Mouse (Mus musculus): ENCODE results near the gene Pkp3. TPM values are rescaled to one million over a fixed set of nuclear protein-coding genes. Genes with fewer than 3 reads are reported as not detected.
"Not testable (repeated sequence)": the region's sequence is repeated elsewhere in the genome, so short reads cannot be mapped to it uniquely, and the experiment has no call there.

The Pkp3 gene
- 14.6 and 15.2 TPM in 2 replicates for polyA plus RNA-seq (2015; fragmentation: Nextera tagmentation; extraction: Ambion mirVana)

DNA sequence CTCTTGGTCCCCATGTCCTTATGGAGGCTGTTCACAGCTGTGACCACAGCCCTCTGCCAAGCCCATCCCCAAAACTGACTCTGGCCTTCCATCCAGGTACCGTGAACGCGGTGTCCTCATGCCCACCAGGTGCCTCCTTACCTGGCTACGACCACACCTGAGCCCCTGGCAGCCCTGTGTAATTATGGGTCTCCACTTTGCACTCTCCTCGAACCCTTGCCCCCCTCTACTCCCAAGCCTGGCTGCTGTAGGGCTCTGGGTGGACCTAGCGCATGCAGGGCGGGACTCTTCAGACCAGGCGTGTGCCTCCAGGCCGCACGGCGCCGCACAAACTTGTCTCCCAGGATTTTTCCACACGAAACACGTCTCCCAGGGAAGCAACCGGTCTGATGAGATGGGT, at the start of gene Pkp3:
TSS of gene Pkp3 (plus strand) at position 378 of the 400 bp plus-strand sequence.
- Histone ChIP-seq H3K9me3 (no peaks in the 10 kb centered on the region), H3K4me1 (no peaks in the 10 kb centered on the region), H3K4me3 (no peak within 1 kb of the TSS), H3K27me3 (0 out of 2 replicates have a peak, but pooled peaks cover 3% of the 10 kb centered on the region), H3K36me3 (no peaks in the 10 kb centered on the region), H3K9ac (no peak within 1 kb of the TSS), H3K27ac (0 out of 2 replicates have a peak within 1 kb of the TSS, but pooled peaks have one; percentile 41), H3K4me2 (no peak within 1 kb of the TSS)
- ATAC-seq (ENCODE audit: borderline replicate concordance, extremely low read depth, low FRiP score, low TSS enrichment) = no peak
- 84% methylated on average over 15 of the region's 15 CpGs for WGBS

- Histone ChIP-seq H3K36me3 (no peaks in the 10 kb centered on the region), H3K9me3 (no peaks in the 10 kb centered on the region), H3K4me3 (no peak within 1 kb of the TSS), H3K27me3 (no peaks in the 10 kb centered on the region), H3K4me2 (no peak within 1 kb of the TSS), H3K9ac (no peak within 1 kb of the TSS), H3K4me1 (0 out of 2 replicates have a peak, but pooled peaks cover 4% of the 10 kb centered on the region), H3K27ac (no peak within 1 kb of the TSS)
- ATAC-seq (ENCODE audit: borderline replicate concordance, extremely low read depth, low FRiP score, low TSS enrichment) = no peak
- 85% methylated on average over 2 of the region's 2 CpGs for WGBS
Observed at GRCm38 (mm10) chr7:141028831-141029230, 49.2 kb upstream of the Pkp3 start, which contains the start of gene Gm17387. Gene Gm17387 (plus strand): TSS chr7:141029131.

DNA sequence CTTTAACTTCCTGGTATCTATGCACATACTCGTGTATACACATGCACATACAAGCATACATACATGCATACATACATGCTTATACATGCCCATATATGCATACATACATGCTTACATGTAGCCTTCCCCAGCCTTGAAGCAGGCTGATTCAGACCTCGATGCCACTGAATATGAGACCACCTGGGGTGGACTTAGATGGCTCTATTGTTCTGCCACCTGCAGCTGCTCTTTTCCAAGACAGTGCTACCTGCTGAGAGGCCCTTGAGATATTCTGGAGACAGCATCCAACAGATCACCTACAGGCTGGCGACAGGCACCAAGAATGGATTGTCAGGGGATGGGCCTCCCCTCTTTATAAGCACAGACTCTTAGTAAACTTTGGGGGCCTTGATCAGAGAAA, 47.6 kb upstream of the Pkp3 start:
- WGBS = 57% methylated on average over 3 of the region's 3 CpGs
- Histone ChIP-seq H3K9me3 (no peaks in the 10 kb centered on the region), H3K4me2 (no peak overlapping the region), H3K4me1 (no peaks in the 10 kb centered on the region), H3K36me3 (no peaks in the 10 kb centered on the region), H3K27me3 (no peaks in the 10 kb centered on the region), H3K9ac (no peak overlapping the region), H3K4me3 (no peak overlapping the region), H3K27ac (no peak overlapping the region)
- ATAC-seq (ENCODE audit: borderline replicate concordance, extremely low read depth, low FRiP score, low TSS enrichment) = no peak

- no peak overlapping the region for H3K27ac ChIP-seq
Observed at GRCm38 (mm10) chr7:141032458-141033167, 45.4 kb upstream of the Pkp3 start.

GRCm38 (mm10) chr7:141036624-141037023, 41.4 kb upstream of the Pkp3 start:
- not testable (repeated sequence) for ATAC-seq (ENCODE audit: borderline replicate concordance, extremely low read depth, low FRiP score, low TSS enrichment); H3K27me3 ChIP-seq; H3K27ac ChIP-seq; H3K4me1 ChIP-seq; H3K9me3 ChIP-seq; H3K36me3 ChIP-seq; H3K9ac ChIP-seq; H3K4me3 ChIP-seq; H3K4me2 ChIP-seq
- 55% methylated on average over 1 of the region's 2 CpGs for WGBS

More at GRCm38 (mm10) chr7:141032458-141033167, 45.4 kb upstream of the Pkp3 start:
- Histone ChIP-seq H3K4me1 (no peaks in the 10 kb centered on the region), H3K27me3 (no peaks in the 10 kb centered on the region), H3K4me3 (no peak overlapping the region), H3K36me3 (no peaks in the 10 kb centered on the region), H3K9me3 (no peaks in the 10 kb centered on the region), H3K9ac (no peak overlapping the region), H3K4me2 (no peak overlapping the region)
- ATAC-seq (ENCODE audit: borderline replicate concordance, extremely low read depth, low FRiP score, low TSS enrichment) = no peak
- 60% methylated on average over 9 of the region's 9 CpGs for WGBS

- 58% methylated on average over 20 of the region's 21 CpGs for WGBS
- no peaks in the 10 kb centered on the region for H3K9me3 ChIP-seq
- ATAC-seq (ENCODE audit: borderline replicate concordance, extremely low read depth, low FRiP score, low TSS enrichment) = no peak
Observed at GRCm38 (mm10) chr7:141038090-141039032, 39.7 kb upstream of the Pkp3 start.

GRCm38 (mm10) chr7:141039386-141040107, 38.5 kb upstream of the Pkp3 start:
- WGBS = 89% methylated on average over 4 of the region's 4 CpGs
- H3K27ac ChIP-seq = no peak overlapping the region
- H3K36me3 ChIP-seq = no peaks in the 10 kb centered on the region
- no peaks in the 10 kb centered on the region for H3K9me3 ChIP-seq
- H3K9ac ChIP-seq = no peak overlapping the region
- no peaks in the 10 kb centered on the region for H3K27me3 ChIP-seq
- peaks cover 14% of the 10 kb centered on the region for H3K4me1 ChIP-seq
- H3K4me2 ChIP-seq = no peak overlapping the region
- H3K4me3 ChIP-seq = no peak overlapping the region
- ATAC-seq (ENCODE audit: borderline replicate concordance, extremely low read depth, low FRiP score, low TSS enrichment) = no peak

More at GRCm38 (mm10) chr7:141038090-141039032, 39.7 kb upstream of the Pkp3 start:
- H3K27ac ChIP-seq = no peak overlapping the region
- H3K27me3 ChIP-seq = no peaks in the 10 kb centered on the region
- no peak overlapping the region for H3K4me3 ChIP-seq
- no peak overlapping the region for H3K9ac ChIP-seq
- no peak overlapping the region for H3K4me2 ChIP-seq
- H3K36me3 ChIP-seq = no peaks in the 10 kb centered on the region
- H3K4me1 ChIP-seq = peaks cover 14% of the 10 kb centered on the region

DNA sequence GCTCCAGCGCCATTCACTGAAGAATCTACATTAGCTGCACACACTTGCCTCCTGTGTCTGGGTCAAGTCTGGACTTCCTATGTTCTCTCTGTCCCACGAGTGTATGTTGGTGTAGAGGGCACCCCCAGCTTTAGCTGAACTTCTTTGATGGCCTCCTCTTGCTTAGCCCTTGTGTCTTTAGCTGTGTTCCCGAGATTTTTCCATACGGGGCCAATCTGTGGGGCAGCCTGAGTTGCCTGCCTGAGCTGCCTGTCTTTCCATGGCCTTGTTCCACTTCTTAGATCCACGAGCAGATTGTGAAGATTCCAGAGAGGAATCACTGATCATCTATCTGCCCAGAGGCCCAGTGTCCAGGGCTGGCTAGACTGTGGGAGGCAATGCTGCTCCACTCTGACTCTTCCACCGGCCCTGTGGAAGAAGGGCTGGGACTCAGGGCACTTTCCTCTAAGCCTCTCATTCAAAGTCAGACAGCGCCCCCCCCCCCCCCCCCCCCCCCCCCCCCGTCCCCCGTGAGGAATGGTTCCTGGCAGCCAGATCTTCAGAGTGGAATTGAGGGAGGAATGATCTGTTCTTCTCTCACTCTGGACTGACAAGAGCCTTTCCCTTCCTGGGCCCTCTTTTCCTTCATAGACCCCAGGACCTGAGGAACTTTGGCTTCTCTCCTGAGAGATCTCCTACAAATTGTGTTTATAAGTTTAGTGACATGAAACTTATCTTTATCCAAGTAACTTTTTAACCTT, 37.0 kb upstream of the Pkp3 start:
- Histone ChIP-seq H3K27me3 (no peaks in the 10 kb centered on the region), H3K4me3 (no peak overlapping the region), H3K9me3 (no peaks in the 10 kb centered on the region), H3K27ac (peak overlapping the region; percentile 97), H3K9ac (no peak overlapping the region), H3K4me1 (peaks cover 14% of the 10 kb centered on the region), H3K4me2 (peak overlapping the region; percentile 43), H3K36me3 (no peaks in the 10 kb centered on the region)
- ATAC-seq (ENCODE audit: borderline replicate concordance, extremely low read depth, low FRiP score, low TSS enrichment) = peak; percentile 50; the same call in 1 of the 2 replicates
- 23% methylated on average over 6 of the region's 9 CpGs for WGBS

DNA sequence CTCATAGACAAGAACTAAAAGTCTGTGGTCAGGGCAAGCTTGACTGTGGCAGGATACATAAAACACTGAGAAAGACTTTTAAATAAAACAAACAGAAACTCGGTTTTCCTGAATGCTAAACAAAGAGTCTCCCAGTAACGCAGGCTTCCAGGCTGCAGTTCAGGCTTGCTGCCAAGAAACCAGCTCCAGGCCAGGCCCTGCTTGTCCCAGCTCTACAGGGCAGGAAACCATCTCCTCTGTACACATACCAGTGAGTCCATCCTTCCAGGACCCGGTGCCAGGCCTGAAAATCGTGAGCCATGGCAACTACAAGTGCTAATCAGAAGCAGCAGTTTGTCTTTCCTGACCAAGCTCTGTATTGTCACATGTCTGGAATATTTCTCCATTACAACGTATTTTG, 36.4 kb upstream of the Pkp3 start:
- Histone ChIP-seq H3K4me1 (peaks cover 14% of the 10 kb centered on the region), H3K27ac (peak overlapping the region; percentile 97), H3K9ac (no peak overlapping the region; the same call in 1 of the 2 replicates), H3K4me3 (no peak overlapping the region), H3K4me2 (peak overlapping the region; percentile 43), H3K36me3 (no peaks in the 10 kb centered on the region), H3K27me3 (no peaks in the 10 kb centered on the region), H3K9me3 (no peaks in the 10 kb centered on the region)
- 7% methylated on average over 5 of the region's 5 CpGs for WGBS
- peak; percentile 93 for ATAC-seq (ENCODE audit: borderline replicate concordance, extremely low read depth, low FRiP score, low TSS enrichment)

GRCm38 (mm10) chr7:141042539-141042938, 35.5 kb upstream of the Pkp3 start:
- ATAC-seq (ENCODE audit: borderline replicate concordance, extremely low read depth, low FRiP score, low TSS enrichment) = no peak
- Histone ChIP-seq H3K9me3 (no peaks in the 10 kb centered on the region), H3K4me2 (no peak overlapping the region), H3K4me3 (no peak overlapping the region), H3K27ac (peak overlapping the region; percentile 38; the same call in 1 of the 2 replicates), H3K4me1 (peaks cover 20% of the 10 kb centered on the region), H3K36me3 (no peaks in the 10 kb centered on the region), H3K9ac (no peak overlapping the region), H3K27me3 (no peaks in the 10 kb centered on the region)
- WGBS = 50% methylated on average over 4 of the region's 4 CpGs

Data from lung, embryonic 15.5 days (tissue).